Mouse (Mus musculus) stomach, postnatal 0 days (tissue): Measurements from ENCODE around the gene Wipf2. TPM values are rescaled to one million over a fixed set of nuclear protein-coding genes. Genes with fewer than 3 reads are reported as not detected.

Experiments used
- ATAC-seq: fragments of 200-750 bp; cut with Nextera tagmentation; 2 replicates; pipeline ENCODE4 v1.8.0; 2017; ENCODE audit not compliant: low FRiP score, low TSS enrichment
- DNase-seq: peaks from one replicate; pipeline ENCODE4 v3.0.0-alpha.2; 2016; ENCODE audit warnings: low spot score
- H3K27ac ChIP-seq: fragments of 300-500 bp; sonication (generic); replicated peaks from 2 replicates; pipeline ENCODE4 v1.5.1; 2014; ENCODE audit warnings: mild to moderate bottlenecking, control low read depth
- H3K27me3 ChIP-seq: fragments of 300-500 bp; sonication (generic); 2 replicates; pipeline ENCODE4 v1.6.1; 2014; ENCODE audit warnings: low read length; ENCODE audit not compliant: control insufficient read depth, insufficient read depth
- H3K36me3 ChIP-seq: fragments of 300-500 bp; sonication (generic); 2 replicates; pipeline ENCODE4 v1.6.1; 2014; ENCODE audit warnings: low read length, mixed read lengths; ENCODE audit not compliant: control insufficient read depth, insufficient read depth
- H3K4me1 ChIP-seq: fragments of 300-500 bp; sonication (generic); replicated peaks from 2 replicates; pipeline ENCODE4 v1.6.1; 2014; ENCODE audit warnings: antibody characterized with exemption; ENCODE audit not compliant: control insufficient read depth, insufficient read depth
- H3K4me2 ChIP-seq: fragments of 300-500 bp; sonication (generic); replicated peaks from 2 replicates; pipeline ENCODE4 v1.6.1; 2014; ENCODE audit warnings: low read depth, mild to moderate bottlenecking, control low read depth, moderate library complexity
- H3K4me3 ChIP-seq: fragments of 300-500 bp; sonication (generic); 2 replicates; pipeline ENCODE4 v1.5.1; 2014; ENCODE audit warnings: low read depth, low read length, control low read depth
- H3K9ac ChIP-seq: fragments of 300-500 bp; sonication (generic); 2 replicates; pipeline ENCODE4 v1.6.1; 2014; ENCODE audit warnings: mild to moderate bottlenecking, low read length, control low read depth, mixed read lengths
- H3K9me3 ChIP-seq: fragments of 300-500 bp; sonication (generic); 2 replicates; pipeline ENCODE4 v1.6.1; 2016; ENCODE audit warnings: low read length; ENCODE audit not compliant: control insufficient read depth
- CTCF ChIP-seq: IDR thresholded peaks from 2 replicates; pipeline ENCODE4 v1.5.1; 2016; ENCODE audit warnings: antibody characterized with exemption, low read depth, mild to moderate bottlenecking, moderate library complexity
- EP300 ChIP-seq: optimal IDR thresholded peaks from 2 replicates; pipeline ENCODE3; 2016; ENCODE audit warnings: antibody characterized with exemption
- WGBS: fragments of 180-500 bp; shearing (Covaris S2); extraction: QIAGEN DNeasy Blood & Tissue Kit; methylation state at CpG from one replicate; pipeline ENCODE4 v1.1.7; 2014; 5-methylcytosine and 5-hydroxymethylcytosine counted together
- polyA plus RNA-seq: library from polyadenylated mRNA; unstranded; fragments of >200 nt; fragmentation: Nextera tagmentation; extraction: Ambion mirVana; gene quantifications from 2 replicates; pipeline ENCODE4 v1.2.1, GENCODE M21; 2015

Gene Wipf2
- polyA plus RNA-seq, 1 experiment from 2014 or later: 4.9 TPM

DNA sequence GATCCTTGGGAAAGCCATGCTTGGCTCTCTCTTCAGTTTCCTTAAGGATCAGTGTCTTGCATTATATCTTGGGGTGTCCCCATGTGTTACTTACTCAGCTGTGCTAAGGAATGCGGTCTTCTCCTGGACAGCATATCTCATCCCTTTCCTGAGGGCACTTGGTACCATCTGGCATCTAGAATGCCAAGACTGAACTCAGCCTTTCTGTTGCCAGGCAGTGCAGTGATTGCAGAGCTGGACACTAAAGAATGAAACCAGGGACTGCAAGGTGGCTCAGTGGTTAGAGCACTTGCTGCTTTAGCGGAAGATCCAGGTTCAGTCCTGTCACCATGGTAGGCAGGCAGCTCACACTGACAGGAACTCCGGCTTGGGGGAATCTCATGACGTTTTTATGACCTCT, 33.6 kb upstream of the Wipf2 start:
- no peak for ATAC-seq
- Histone ChIP-seq H3K27ac (no peak overlapping the region), H3K9me3 (no peaks in the 10 kb centered on the region), H3K27me3 (no peaks in the 10 kb centered on the region), H3K9ac (no peak overlapping the region), H3K4me2 (no peak overlapping the region), H3K4me1 (no peaks in the 10 kb centered on the region), H3K36me3 (peaks cover 34% of the 10 kb centered on the region), H3K4me3 (no peak overlapping the region)
- WGBS: 65% methylated on average over 4 of the region's 4 CpGs
- TF ChIP-seq CTCF (no peak), EP300 (no peak)
- DNase-seq: no peak

- Histone ChIP-seq H3K27me3 (no peaks in the 10 kb centered on the region), H3K9ac (no peak overlapping the region), H3K4me2 (no peak overlapping the region), H3K4me3 (no peak overlapping the region), H3K4me1 (no peaks in the 10 kb centered on the region), H3K27ac (peak overlapping the region; percentile 49), H3K9me3 (no peaks in the 10 kb centered on the region), H3K36me3 (peaks cover 16% of the 10 kb centered on the region; the same call in 1 of the 2 replicates)
- DNase-seq: no peak
- ATAC-seq: no peak
- TF ChIP-seq CTCF: no peak
- WGBS: 50% methylated on average over 5 of the region's 5 CpGs
Observed at GRCm38 (mm10) chr11:98835296-98835695, 28.1 kb upstream of the Wipf2 start.

- Histone ChIP-seq H3K27me3 (no peaks in the 10 kb centered on the region), H3K4me1 (no peaks in the 10 kb centered on the region), H3K36me3 (peaks cover 16% of the 10 kb centered on the region; the same call in 1 of the 2 replicates), H3K9ac (no peak overlapping the region), H3K4me2 (peak overlapping the region; percentile 100), H3K27ac (peak overlapping the region; percentile 91), H3K4me3 (no peak overlapping the region), H3K9me3 (no peaks in the 10 kb centered on the region)
- 31% methylated on average over 3 of the region's 3 CpGs for WGBS
- peak; percentile 25 for ATAC-seq
- TF ChIP-seq CTCF (no peak), EP300 (no peak)
- peak; percentile 45 for DNase-seq
Observed at GRCm38 (mm10) chr11:98835725-98836124, 27.7 kb upstream of the Wipf2 start.

DNA sequence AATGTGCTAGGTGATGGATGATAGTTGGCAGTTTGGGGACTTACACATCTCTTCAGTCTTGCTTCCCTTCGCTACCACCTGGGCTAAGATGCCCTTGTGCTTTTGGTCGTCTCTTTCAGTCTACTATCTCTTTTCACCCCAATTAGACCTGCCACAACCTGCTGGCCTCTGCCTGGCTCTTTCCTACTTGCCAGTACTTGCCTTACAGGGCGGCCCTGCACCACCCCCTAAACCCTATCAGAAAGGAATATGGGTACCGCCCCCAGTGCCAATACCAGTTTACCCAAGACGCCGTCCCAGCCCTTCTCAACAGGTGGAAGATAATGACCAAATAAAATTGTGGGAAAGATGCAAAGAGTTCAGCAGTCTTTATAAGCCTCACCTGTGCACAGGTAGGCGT, 27.3 kb upstream of the Wipf2 start:
- Histone ChIP-seq H3K9ac (0 out of 2 replicates have a peak overlapping the region, but pooled peaks have one; percentile 84), H3K4me1 (no peaks in the 10 kb centered on the region), H3K4me2 (peak overlapping the region; percentile 100), H3K9me3 (no peaks in the 10 kb centered on the region), H3K36me3 (peaks cover 16% of the 10 kb centered on the region; the same call in 1 of the 2 replicates), H3K27ac (peak overlapping the region; percentile 91), H3K4me3 (peak overlapping the region; percentile 77), H3K27me3 (no peaks in the 10 kb centered on the region)
- DNase-seq (no peak), ATAC-seq (peak; percentile 28)
- WGBS: 22% methylated on average over 7 of the region's 7 CpGs
- TF ChIP-seq EP300 (no peak), CTCF (no peak)

- Histone ChIP-seq H3K4me2 (peak within 1 kb of the TSS; percentile 100), H3K4me3 (peak within 1 kb of the TSS; percentile 77), H3K9me3 (no peaks in the 10 kb centered on the region), H3K36me3 (peaks cover 16% of the 10 kb centered on the region; the same call in 1 of the 2 replicates), H3K9ac (peak within 1 kb of the TSS; percentile 84), H3K27me3 (no peaks in the 10 kb centered on the region), H3K27ac (peak within 1 kb of the TSS; percentile 91), H3K4me1 (no peaks in the 10 kb centered on the region)
- ATAC-seq (peak; percentile 84), DNase-seq (peak; percentile 92)
- under 1% methylated on average over 32 of the region's 48 CpGs for WGBS
- TF ChIP-seq EP300: no peak
- TF ChIP-seq CTCF: peak; percentile 27
Observed at GRCm38 (mm10) chr11:98836651-98837141, 26.7 kb upstream of the Wipf2 start, which contains the start of gene Rapgefl1. TSS of gene Rapgefl1 (plus strand) at chr11:98836785.

DNA sequence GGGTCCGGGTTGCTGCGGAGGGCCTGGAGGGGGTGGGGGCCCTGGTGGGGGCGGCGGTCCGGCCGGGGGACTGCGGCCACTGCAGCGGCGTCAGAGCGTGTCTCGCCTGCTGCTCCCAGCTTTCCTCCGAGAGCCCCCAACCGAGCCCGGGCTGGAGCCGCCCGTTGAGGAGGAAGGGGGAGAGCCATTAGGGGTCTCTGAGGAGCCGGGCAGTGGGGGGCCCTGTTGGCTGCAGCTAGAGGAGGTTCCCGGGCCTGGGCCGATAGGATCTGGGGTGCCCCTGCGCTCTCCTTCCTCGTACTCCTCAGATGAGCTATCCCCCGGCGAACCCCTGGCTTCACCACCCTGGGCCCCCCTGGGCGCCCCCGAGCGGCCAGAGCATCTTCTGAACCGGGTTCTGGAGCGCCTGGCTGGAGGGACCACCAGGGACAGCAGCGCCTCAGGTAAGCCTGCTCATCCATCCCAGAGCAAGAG, 26.2 kb upstream of the Wipf2 start:
- no peak for DNase-seq
- Histone ChIP-seq H3K36me3 (peaks cover 10% of the 10 kb centered on the region; the same call in 1 of the 2 replicates), H3K4me1 (no peaks in the 10 kb centered on the region), H3K9ac (peak overlapping the region; percentile 84), H3K4me2 (peak overlapping the region; percentile 100), H3K4me3 (peak overlapping the region; percentile 77), H3K9me3 (no peaks in the 10 kb centered on the region), H3K27me3 (no peaks in the 10 kb centered on the region), H3K27ac (peak overlapping the region; percentile 91)
- 2% methylated on average over 24 of the region's 29 CpGs for WGBS
- TF ChIP-seq EP300 (no peak), CTCF (no peak)
- ATAC-seq: 0 out of 2 replicates have a peak, but pooled peaks have one; percentile 14
